Mouse (Mus musculus) embryo, embryonic 11 days (tissue): ENCODE data around the gene Yipf2.
"Not testable (repeated sequence)": the region's sequence is repeated elsewhere in the genome, so short reads cannot be mapped to it uniquely, and the experiment has no call there.

Experiments used
- DNase-seq: peaks from one replicate; pipeline ENCODE4 v3.0.0-alpha.2; 2015

Gene Yipf2

DNA sequence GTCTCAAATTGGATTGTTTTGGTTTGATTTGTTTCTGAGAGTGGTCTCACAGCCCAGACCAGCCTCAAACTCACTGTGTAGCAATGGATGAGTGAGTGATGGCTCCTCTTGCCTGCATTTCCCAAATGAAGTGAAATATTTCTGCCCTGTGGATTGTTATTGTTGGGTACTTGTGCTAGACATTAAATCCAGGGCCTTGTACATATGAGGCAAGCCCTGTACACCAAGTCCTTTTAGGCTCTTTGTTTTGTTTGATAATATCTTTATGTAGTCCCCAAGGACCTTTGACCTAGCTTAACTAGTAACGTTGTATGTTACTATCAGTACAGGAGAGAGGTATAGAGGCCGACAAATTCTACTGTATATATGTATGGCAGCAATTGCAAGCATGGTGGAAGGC is 2.2 kb upstream of the Yipf2 start:
- DNase-seq: no peak

DNA sequence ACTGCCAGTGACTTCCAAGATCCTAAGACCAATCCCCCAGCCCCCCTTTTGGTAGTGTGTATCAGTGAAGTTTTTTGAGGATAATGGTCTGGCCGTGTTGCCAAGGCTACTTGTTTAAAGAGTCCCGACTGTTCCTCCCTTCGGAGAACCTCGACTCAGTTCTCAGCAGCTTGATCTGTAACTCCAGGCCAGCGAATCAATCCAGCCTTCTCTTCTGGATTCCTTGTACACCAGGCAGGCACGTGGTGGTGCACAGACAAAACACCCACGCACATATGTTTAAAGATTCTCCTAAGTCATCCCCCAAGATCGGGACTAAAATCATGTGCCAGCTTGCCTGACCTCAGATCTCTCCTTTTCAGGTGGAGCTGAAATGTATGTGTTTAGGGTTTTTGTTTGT is 1.7 kb upstream of the Yipf2 start:
- DNase-seq: not testable (repeated sequence)

DNA sequence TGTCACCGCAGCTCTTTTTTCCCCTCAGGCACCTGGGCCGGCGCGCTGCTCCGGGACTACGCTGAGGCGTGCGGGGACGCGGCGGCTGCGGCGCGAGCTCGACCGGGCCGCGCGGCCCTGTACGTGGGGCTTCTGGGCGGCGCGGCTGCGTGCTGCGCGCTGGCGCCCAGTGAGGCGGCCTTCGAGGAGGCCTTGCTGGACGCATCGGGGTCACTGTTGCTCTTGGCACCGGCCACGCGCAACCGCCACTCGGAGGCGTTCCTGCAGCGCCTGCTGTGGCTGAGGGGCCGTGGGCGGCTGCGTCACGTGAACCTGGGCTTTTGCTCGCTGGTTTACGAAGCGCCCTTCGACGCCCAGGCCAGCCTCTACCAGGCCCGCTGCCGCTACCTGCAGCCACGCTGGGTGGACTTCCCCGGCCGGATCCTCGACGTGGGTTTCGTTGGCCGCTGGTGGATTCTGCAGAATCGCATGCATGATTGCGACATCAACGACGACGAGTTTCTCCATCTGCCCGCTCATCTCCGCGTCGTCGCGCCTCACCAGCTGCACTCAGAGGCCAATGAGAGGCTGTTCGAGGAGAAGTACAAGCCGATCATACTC is 594 bp upstream of the Yipf2 start:
- DNase-seq: no peak

DNA sequence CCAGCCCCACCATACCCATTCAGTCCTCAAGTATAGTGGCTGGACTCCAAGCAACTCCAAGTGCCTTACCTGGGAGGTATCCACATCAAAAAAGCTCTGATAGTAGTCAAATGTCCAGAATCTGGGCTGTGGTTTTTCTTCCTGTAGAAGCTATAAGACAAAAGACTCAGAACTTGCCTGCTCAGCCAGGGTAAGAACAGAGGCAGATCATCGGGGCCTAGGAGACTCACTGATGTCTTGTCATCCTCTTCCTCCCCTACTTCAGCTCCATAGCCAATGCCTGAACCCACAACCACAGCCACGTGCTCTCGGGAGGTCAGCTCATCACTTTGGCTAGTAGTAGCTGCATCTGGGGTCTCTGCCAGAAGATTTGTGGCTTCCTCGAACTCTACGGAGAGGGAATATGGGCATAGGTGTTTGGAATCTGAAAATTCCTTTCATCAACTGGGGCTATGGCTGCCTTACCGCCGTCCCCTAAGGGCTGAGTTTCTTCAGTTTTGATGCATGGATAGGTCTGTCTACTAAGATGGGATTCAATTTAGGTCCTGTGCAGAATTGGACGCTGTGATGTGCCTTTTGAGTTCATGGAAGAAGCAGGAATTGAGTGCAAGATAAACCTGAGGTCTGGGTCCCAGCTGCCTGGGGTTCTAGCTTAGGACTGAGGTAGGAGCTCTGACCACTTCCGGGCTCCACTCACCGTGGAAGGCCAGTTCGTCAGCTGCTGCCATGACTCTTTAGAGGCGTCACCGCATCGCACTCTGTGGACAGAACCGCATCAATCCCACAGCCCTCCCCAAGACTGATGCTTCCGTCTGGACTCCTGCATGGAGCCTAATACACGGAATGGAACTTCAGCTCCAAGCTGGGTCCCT is 561 bp downstream of the Yipf2 start:
- DNase-seq: no peak

DNA sequence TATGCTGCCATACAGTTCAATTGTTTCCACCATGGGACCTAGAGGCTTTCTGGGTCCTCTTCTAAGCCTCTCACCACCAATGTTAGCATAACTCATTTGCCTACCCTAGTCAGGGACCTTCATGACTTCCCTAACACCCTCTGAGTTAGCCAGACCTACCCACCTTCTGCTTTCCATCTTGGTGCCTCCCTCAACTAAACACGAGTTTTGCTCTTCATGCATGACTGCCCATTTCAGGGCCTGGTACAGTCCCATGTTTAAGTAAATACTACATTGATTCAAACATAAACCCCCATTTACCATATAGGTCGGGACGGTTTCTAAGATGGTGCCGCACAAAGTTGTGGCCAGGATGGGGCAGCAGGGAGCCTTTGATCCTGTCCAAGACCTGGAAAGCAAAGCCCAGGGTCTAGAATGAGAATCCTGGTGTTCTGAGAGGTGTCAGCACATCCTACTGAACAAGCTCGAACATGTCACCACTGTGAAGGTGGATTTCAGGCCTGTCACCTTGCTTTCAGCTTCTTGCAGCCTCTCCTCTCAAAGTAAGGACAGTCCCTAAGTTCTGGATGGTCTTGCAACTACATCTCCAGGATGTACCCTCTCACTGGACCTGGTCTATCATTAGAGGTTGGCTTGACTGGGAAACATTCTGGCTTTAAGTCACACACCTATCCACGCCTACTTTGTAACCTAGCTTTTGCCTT is 1.3 kb downstream of the Yipf2 start:
- no peak for DNase-seq

DNA sequence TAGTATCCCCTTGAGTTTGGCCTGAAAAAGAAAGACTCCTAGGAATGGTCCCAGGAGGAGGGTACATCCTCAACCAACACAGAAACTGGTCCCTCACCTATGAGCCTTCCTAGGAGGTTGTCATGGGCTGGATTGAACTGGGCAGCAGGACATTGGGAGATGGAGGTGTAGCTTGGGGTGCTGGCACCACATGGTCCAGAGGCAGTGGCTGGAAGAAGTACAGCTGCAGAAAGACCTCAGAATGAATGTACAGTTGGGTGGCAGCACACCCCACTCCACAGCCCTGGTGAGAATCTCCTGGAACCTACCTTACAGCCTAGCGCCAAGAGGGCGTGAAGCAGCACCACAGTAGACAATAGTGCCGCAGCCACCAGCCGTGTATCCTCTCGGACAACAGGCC is 3.1 kb downstream of the Yipf2 start:
- DNase-seq: no peak

DNA sequence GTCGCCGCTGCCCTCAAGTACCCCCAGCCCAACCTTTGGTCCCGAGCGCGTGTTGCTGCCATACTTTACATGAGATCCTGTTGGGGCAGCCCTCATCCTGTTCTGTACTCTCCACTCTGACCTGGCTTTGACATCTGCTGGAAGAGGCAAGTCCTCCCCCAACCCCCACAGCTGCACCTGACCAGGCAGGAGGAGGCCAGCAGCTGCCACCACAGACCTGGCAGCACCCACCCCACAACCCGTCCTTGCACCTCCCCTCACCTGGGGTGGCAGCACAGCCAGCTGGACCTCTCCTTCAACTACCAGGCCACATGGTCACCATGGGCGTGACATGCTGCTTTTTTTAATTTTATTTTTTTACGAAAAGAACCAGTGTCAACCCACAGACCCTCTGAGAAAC is 4.3 kb downstream of the Yipf2 start:
- no peak for DNase-seq

DNA sequence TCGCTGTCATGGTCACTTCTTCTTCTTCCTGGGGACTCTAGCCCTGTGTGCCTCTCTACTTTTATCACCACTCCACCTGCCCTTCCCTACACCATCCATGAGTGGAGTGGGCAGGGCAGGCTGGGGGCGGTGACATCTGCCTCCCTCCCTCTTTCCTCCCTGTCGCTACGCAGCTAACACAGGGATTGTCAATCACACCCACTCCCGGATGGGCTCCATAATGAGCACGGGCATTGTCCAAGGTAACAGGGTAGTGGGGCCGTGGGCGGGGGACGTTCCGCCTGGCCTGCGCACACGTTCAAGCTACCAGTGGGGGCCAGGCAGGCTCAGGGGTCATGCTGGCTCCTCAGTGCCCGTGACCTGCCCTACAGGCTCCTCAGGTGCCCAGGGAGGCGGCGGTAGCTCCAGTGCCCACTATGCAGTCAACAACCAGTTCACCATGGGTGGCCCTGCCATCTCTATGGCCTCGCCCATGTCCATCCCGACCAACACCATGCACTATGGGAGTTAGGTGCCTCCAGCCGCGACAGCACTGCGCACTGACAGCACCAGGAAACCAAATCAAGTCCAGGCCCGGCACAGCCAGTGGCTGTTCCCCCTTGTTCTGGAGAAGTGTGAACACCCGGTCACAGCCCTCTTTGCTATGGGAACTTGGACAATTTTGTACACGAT is 4.8 kb downstream of the Yipf2 start:
- DNase-seq: no peak

DNA sequence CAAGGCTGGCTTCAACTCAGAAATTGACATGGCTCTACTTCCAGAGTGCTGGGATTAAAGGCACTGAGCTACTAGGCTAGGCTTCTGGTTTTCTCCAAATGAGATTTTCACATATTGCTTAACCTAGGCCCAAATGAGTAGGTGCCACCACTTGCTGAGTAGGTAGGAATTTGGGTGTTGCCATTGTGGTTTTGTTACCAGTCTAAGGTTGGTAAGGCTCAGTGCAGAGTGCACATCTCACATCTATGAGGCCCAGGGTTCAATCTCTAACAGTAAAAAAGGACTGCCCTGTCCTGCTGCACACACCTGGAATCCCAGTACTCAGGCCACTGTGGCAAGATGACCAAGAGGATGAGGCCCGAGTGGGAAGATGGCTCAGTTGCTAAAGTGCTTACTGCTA is 7.2 kb downstream of the Yipf2 start:
- no peak for DNase-seq

DNA sequence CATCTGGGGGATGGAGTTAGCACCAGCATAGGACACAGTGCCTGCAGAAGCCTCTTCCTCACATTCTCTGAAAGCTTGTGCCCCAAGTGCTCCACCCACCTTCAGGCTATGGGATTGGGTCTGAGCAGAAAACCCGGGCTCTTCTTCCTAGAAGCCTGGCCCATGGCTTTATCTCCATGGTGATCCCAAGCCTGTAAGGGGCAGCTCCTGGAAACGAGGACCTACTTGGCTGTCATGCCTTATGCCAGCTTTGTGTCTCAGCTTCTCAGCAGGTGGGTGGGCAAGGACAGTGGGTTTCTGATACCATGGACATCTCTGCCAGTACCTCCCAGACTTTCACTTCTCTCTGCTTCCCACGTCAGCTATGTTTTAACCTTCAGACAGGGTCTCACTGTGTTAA is 14.4 kb downstream of the Yipf2 start:
- DNase-seq: no peak

DNA sequence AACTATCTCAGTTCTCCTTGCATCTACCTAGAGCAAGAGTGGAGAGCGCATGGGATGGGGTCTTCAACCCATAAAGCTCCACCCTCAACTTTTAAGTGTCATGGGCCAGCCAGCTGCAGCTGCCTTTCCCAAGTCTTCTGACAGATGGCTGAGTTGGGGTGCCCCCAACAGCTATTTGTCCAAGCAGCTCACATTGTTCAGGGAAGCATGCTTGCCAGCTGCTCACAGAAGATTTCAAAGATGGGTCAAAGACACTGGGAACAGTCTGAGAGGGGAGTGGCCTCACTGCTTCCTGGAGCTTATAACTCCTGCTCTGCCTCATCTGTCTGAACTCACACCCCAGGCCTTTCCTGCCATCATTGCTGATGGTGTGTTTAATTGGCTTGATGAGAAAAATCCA is 16.3 kb downstream of the Yipf2 start:
- DNase-seq: no peak

DNA sequence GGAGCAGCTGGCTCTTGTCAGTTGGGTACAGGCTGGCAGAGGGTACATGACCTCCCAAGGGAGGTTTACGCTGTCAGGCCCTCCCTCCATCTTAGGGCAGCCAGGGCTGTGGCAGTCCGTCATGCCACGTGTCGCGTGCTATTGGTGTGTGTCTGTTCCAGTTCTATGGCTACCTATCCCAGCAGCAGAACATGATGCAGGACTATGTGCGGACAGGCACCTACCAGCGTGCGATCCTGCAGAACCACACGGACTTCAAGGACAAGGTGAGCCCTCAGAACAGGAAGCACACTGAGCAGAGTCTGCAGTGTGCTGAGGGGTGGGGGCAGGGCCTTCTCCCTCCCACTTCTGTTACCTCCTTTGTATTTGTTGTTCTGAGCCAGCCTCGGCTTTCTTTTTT is 17.4 kb downstream of the Yipf2 start:
- DNase-seq: no peak

DNA sequence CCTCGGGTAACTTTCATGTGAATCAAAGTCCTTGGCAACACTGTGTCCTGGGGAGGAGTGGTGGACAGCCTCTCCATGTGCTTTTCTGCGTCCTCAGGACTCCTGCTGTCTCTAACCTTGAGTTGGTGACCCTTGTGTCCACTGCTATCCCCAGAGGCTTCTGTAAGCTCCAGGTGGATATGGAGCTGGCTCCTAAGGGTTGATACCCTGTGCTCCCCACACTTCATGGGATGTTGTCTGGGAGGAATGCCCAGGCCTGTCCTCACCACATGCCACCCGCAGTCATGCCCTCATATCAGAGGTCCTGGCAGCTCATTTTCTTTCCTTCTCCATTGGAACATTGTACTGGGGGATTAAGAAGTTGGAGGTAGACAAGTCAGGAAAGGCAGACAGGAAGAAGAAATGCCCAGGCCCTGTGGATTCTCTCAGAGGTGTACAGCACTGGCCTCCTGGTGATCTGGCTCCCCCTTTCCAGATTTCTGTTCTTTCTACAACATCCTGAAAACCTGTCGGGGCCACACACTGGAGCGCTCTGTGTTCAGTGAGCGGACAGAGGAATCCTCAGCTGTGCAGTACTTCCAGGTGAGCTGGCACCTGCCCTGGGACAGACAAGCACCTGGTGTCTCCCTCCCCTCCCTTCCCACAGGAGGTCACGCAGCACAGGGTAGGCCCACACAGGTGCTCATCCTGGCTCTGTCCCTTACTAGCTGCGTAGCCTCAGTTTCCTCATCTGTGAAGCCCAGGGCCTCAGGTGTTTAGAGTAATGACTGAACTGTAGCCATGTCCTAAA is 18.4 kb downstream of the Yipf2 start:
- DNase-seq: no peak

DNA sequence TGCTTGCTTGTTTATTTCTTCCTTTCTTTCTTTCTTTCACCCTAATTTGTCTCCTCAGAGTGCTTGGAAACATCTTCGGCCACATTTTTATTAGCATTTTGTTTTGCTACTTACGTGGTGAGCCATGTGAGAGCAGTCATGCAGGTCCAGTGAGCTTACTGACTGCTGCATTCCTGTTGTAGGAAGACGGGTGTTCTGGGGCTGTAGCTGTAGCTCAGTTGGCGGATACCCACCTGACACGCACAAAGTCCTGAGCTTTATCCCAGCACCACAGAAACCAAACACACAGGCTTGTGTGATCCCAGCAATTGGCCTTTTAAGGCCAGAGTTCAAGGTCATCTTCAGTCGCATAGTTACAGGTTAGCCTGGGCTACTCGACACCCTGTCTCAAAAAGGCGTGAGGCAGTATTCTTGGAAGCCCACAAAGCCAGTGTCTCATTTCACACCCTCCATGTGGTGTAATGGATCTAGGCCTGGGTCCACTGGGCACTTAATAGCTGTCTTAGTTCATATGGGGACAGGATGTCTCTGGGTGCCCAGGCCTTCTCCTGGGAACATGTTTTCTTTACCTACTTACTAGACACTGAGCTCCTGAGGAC is 23.9 kb downstream of the Yipf2 start:
- no peak for DNase-seq

DNA sequence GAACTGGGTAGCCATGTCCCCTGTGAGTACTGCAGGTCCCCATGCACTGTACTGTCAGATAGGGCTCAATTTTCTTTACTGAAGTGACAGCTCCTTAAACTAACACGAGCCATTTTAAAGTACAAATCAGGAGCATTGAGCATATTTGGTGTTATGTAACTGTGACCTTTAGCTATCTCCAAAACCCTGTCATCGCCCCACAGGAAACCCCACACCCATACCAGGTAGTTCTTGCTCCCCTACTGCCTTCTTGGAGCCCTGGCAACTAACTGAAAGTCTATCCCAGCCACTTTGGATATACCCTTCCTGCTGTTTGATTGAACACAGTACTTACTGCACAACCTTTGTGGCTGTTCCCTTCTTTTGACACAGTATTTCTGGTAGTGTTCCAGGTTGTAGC is 25.6 kb downstream of the Yipf2 start:
- DNase-seq: no peak

DNA sequence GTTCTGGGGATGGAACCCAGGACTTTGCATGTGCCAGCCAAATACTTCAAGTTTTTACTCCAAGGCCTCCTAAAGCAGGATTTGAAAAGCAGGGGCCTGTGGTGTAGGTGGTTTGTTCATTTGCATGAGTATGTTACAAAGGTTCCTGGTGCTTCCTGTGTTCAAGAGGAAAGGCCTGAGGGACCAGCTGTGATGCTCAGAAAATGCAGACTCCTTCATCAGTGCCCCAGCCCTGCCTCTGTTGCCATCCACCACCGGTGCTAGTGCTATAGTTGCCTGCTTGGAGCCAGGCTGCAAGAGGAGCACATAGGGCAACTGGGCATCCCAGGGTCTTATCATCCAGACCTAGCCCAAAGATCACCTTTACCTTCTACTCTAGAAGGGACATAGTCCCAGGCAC is 26.1 kb downstream of the Yipf2 start:
- DNase-seq: no peak

DNA sequence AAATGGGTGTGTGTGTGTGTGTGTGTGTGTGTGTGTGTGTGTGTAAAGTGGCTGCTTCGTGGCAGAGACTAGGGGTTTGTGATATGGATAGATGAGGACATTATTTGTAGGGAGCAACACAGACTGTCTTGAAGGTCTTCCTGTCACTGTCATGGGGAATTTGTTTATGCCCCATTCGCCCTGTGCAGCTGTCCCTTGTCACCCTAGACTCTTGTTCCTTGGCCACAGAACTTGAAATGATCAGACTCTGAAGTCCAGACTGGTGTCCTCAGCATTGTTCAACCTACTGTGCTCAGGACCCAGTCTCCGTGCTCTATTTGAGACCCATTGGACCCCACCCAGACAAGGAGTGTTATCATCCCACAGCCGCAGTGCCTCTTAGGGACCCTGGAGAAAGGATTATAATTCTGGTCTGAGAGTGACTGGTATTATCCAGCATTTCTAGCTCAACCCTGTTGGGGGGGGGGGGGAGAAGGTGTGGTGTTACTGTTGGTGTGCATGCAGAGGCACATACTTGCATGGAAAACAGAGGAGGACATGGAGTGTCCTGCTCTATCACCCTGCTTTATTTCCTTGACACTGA is 27.5 kb downstream of the Yipf2 start:
- no peak for DNase-seq

DNA sequence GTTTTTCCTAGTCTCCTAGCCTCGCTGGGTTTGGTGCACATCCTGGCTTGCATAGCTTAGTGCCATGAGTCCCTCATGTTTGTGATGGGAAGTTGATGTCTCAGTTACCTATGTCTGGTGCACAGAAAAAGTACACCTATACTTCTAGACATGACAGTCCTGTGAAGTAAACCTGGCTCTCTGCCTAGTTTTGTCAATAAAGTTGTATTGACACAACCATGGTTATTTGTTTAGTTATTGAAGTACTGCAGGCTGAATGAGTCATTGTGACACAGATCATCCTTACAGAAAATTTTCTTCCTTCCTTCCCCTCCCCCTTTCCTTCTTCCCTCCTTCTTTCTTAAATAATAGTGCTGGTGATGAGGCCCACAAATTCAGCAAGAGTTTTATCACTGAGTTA is 28.2 kb downstream of the Yipf2 start:
- DNase-seq: no peak

DNA sequence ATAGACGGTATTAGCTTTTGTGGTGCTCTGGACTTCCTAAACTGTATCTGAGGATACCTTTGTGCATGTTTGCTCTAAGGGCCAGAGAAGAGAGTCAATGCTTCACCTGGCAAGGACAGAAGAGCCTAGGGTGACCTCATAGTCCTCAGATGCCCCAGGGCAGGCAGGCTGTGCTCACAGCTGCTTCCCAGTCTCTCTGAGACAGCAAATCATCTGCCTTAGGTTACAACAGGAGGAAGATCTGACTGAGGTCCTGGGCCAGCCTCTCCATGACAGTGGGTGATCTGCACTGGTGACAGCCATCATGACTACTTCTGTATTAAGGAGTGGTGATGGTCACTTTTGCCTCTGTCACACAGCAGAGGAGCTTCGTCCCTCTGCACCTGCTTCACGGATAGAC is 33.5 kb downstream of the Yipf2 start:
- DNase-seq: no peak

DNA sequence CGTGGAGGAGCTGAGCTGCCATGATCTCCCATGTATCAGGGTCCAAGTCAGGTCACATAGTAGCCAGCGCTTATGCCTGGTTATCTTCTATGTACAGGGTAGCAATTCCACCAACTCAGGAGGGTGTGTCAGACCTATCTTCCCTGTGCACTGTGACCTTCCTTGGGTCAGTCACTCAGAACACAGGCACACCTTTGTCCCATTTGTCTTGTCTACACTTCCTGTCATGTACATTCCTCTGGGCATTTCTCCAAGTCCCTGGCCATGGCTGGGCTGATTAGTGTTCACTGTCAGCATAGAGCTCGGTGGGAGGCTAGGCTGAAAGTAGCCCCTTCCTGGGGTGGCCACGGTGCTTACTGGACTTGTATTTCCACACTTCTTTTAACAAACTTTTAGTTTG is 34.3 kb downstream of the Yipf2 start:
- no peak for DNase-seq

DNA sequence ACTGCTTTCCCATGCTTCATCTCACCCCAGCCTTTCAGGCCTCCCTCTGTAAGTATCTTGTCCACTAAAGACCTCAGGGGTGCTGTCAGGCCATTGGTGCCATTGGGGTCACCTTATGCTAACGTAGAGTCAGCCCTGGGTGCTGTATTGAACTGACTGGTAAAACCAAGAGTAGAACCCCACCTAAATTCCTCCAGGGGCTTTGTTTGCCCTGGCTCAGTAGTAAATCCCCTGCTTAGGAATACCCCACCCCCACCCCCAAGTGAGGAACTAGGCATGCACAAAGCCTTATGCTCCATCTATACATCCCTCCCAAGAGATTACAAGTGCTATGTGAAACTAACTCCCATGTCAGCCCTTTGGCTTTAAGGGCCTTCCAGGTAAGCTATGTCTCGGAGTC is 35.1 kb downstream of the Yipf2 start:
- DNase-seq: no peak

DNA sequence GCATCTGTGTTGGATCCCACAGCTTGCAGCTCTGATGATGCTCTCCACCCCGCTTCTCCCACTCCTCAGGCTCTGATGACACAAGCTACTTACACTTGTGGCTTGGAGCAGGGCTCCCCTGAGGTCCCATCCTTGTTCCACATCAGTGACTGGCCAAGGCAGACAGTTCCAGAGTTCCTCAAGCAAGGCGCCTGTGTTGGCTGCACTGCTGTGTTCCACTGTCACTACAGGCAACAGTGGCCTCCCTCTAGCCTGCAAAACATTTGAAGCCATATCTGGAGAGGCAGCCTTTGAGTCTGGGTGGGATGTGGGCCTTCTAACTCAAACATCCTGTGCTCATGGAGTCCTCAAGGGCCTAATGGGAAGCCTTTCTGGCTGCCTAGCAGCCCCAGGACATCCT is 35.6 kb downstream of the Yipf2 start:
- no peak for DNase-seq
